Mouse (Mus musculus): ENCODE results near the gene Bmf.

DNA sequence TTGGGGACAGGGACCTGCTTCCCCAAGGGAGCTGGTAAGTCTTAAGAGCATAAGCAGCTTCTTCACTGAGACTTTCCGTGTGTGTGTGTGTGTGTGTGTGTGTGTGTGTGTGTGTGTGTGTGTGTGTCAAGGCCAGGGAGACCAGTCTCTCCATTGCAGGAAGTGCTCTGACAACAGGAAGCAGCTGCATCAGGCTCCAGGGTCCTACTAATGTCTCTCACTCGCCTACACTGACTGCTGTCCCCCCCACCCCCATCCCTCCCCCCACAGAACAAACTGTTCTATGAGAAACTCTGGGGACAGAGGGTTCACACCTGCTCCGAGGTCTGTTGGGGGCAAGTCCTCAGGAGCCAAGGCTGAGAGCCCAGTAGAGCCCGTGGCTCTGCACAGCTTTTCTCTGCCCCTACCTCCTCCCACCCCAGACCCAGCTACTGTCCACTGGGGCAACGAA, 58.2 kb downstream of the Bmf start:
- TF ChIP-seq CTCF (IDR thresholded peaks at IDR 0.05; ENCODE audit: control insufficient read depth, insufficient read depth, insufficient replicate concordance, low read depth, low read length) (no peak), POLR2A (IDR thresholded peaks at IDR 0.05; ENCODE audit: control insufficient read depth, low read depth, low read length) (no peak)
